Mouse (Mus musculus) kidney, adult 2 months (tissue): ENCODE measurements around the gene Ctf1.
"Not testable (repeated sequence)": the region's sequence is repeated elsewhere in the genome, so short reads cannot be mapped to it uniquely, and the experiment has no call there.

Experiments used
- CTCF ChIP-seq: fragments of 200-500 bp; conservative IDR thresholded peaks from 2 replicates; pipeline ENCODE4 v1.5.1; 2011; ENCODE audit warnings: low read depth, mild to moderate bottlenecking, control low read depth, low read length, moderate library complexity, mixed read lengths; ENCODE audit not compliant: insufficient read depth, insufficient read length
- POLR2A ChIP-seq: fragments of 200-500 bp; IDR thresholded peaks from one replicate; pipeline ENCODE4 v1.6.1; 2011; ENCODE audit warnings: low read depth, low read length, control low read depth

DNA sequence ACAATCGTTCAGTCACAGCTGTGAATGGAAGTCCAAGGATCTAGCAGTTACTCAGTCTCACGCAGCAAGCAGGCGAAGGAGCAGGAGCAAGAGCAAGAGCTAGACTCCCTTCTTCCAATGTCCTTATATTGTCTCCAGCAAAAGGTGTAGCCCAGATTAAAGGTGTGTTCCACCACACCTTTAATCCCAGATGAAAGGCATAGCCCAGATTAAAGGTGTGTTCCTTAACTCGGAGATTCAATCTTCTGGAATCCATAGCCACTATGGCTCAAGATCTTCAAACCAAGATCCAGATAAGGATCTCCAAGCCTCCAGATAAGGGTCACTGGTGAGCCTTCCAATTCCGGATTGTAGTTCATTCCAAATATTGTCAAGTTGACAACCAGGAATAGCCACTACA, 19.5 kb downstream of the Ctf1 start, which contains the start of gene Ctf2:
- not testable (repeated sequence) for TF ChIP-seq CTCF, POLR2A
